Mouse (Mus musculus) hindbrain, postnatal 0 days (tissue): ENCODE measurements at regions not wholly inside any gene's neighbourhood (a gene's known extent, or its start where the extent isn't known, plus 50 kb on each side); places are given as distances from the start of the nearest gene placed in this dataset.

Source experiments
- ATAC-seq: fragments of 200-750 bp; cut with Nextera tagmentation; 2 replicates; pipeline ENCODE4 v1.8.0; 2017; ENCODE audit warnings: mild to moderate bottlenecking, moderate TSS enrichment, moderate library complexity
- DNase-seq: peaks from one replicate; pipeline ENCODE4 v3.0.0-alpha.2; 2015; ENCODE audit warnings: low spot score
- H3K27ac ChIP-seq: fragments of 300-500 bp; sonication (generic); 2 replicates; pipeline ENCODE4 v1.5.1; 2014; ENCODE audit warnings: mild to moderate bottlenecking
- H3K27me3 ChIP-seq: fragments of 300-500 bp; sonication (generic); 2 replicates; pipeline ENCODE4 v1.6.1; 2014; ENCODE audit warnings: low read length, mixed read lengths; ENCODE audit not compliant: insufficient read depth
- H3K36me3 ChIP-seq: fragments of 300-500 bp; sonication (generic); 2 replicates; pipeline ENCODE4 v1.6.1; 2014; ENCODE audit warnings: low read length, mixed read lengths; ENCODE audit not compliant: insufficient read depth
- H3K4me1 ChIP-seq: fragments of 300-500 bp; sonication (generic); 2 replicates; pipeline ENCODE4 v1.6.1; 2014; ENCODE audit warnings: antibody characterized with exemption, low read length, mixed read lengths; ENCODE audit not compliant: insufficient read depth
- H3K4me2 ChIP-seq: fragments of 300-500 bp; sonication (generic); 2 replicates; pipeline ENCODE4 v1.6.1; 2014; ENCODE audit warnings: low read depth, mild to moderate bottlenecking, low read length, moderate library complexity, mixed read lengths
- H3K4me3 ChIP-seq: fragments of 300-500 bp; sonication (generic); 2 replicates; pipeline ENCODE4 v1.5.1; 2014; ENCODE audit warnings: low read length
- H3K9ac ChIP-seq: fragments of 300-500 bp; sonication (generic); replicated peaks from 2 replicates; pipeline ENCODE4 v1.6.1; 2014; ENCODE audit warnings: mild to moderate bottlenecking, low read length, moderate library complexity, mixed read lengths
- H3K9me3 ChIP-seq: fragments of 300-500 bp; sonication (generic); 2 replicates; pipeline ENCODE4 v1.6.1; 2016; ENCODE audit warnings: low read length, mixed read lengths
- CTCF ChIP-seq: IDR thresholded peaks from 2 replicates; pipeline ENCODE4 v1.5.1; 2016; ENCODE audit warnings: antibody characterized with exemption, control low read depth, low read depth
- WGBS: fragments of 180-500 bp; shearing (Covaris S2); extraction: QIAGEN DNeasy Blood & Tissue Kit; methylation state at CpG from one replicate; pipeline ENCODE4 v1.1.7; 2014; 5-methylcytosine and 5-hydroxymethylcytosine counted together

GRCm38 (mm10) chr3:51111241-51111640, 113.0 kb upstream of the Noct start:
- no peak overlapping the region for H3K4me3 ChIP-seq

DNA sequence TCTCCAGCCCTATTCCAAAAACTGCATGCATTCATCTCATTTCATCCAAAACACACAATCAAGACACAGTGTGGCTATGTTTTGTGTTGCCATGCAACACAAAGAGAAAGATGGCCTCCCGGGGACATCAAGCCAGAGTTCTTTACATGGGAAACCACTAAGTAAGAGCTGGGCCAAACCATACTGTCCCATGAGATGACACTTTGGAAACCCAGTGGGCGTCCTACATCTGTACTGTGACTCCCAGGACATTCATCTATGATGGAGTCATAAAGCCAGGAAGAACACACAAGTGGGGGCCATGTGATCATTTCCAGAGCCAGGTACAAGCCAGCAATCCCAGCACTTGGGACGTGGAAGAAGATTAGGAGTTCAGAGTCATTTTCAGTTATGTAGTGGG, 111.9 kb upstream of the Noct start:
- no peak overlapping the region for H3K9ac ChIP-seq
- H3K4me3 ChIP-seq: no peak overlapping the region
- TF ChIP-seq CTCF: no peak
- H3K36me3 ChIP-seq: no peaks in the 10 kb centered on the region
- H3K27ac ChIP-seq: no peak overlapping the region
- ATAC-seq (0 out of 2 replicates have a peak, but pooled peaks have one; percentile 21), DNase-seq (no peak)
- WGBS: 74% methylated on average over 3 of the region's 3 CpGs
- H3K4me2 ChIP-seq: no peak overlapping the region
- no peaks in the 10 kb centered on the region for H3K9me3 ChIP-seq
- H3K27me3 ChIP-seq: no peaks in the 10 kb centered on the region
- H3K4me1 ChIP-seq: no peaks in the 10 kb centered on the region

More at GRCm38 (mm10) chr3:51111241-51111640, 113.0 kb upstream of the Noct start:
- Histone ChIP-seq H3K9me3 (no peaks in the 10 kb centered on the region), H3K27ac (no peak overlapping the region), H3K4me1 (no peaks in the 10 kb centered on the region), H3K9ac (no peak overlapping the region), H3K27me3 (no peaks in the 10 kb centered on the region), H3K4me2 (no peak overlapping the region), H3K36me3 (no peaks in the 10 kb centered on the region)
- no peak for DNase-seq
- no peak for TF ChIP-seq CTCF
- no peak for ATAC-seq
- 92% methylated on average over 11 of the region's 11 CpGs for WGBS

GRCm38 (mm10) chr3:51115921-51116320, 108.3 kb upstream of the Noct start:
- 60% methylated on average over 2 of the region's 2 CpGs for WGBS
- H3K4me2 ChIP-seq: no peak overlapping the region
- no peaks in the 10 kb centered on the region for H3K27me3 ChIP-seq
- no peaks in the 10 kb centered on the region for H3K4me1 ChIP-seq
- ATAC-seq (no peak), DNase-seq (no peak)
- H3K27ac ChIP-seq: no peak overlapping the region
- H3K36me3 ChIP-seq: no peaks in the 10 kb centered on the region
- H3K9ac ChIP-seq: no peak overlapping the region
- no peak for TF ChIP-seq CTCF
- no peak overlapping the region for H3K4me3 ChIP-seq
- no peaks in the 10 kb centered on the region for H3K9me3 ChIP-seq

- Histone ChIP-seq H3K36me3 (no peaks in the 10 kb centered on the region), H3K9me3 (no peaks in the 10 kb centered on the region), H3K4me2 (no peak overlapping the region), H3K4me3 (no peak overlapping the region), H3K4me1 (peaks cover 4% of the 10 kb centered on the region; the same call in 1 of the 2 replicates), H3K27me3 (no peaks in the 10 kb centered on the region), H3K27ac (no peak overlapping the region), H3K9ac (no peak overlapping the region)
- no peak for TF ChIP-seq CTCF
- no peak for ATAC-seq
- no peak for DNase-seq
- WGBS: 91% methylated on average over 7 of the region's 7 CpGs
Observed at GRCm38 (mm10) chr3:51118706-51119105, 105.5 kb upstream of the Noct start.

GRCm38 (mm10) chr3:51120522-51120921, 103.7 kb upstream of the Noct start:
- Histone ChIP-seq H3K27me3 (no peaks in the 10 kb centered on the region), H3K4me2 (no peak overlapping the region)
- peak; percentile 26 for DNase-seq

GRCm38 (mm10) chr3:51121703-51122540, 102.3 kb upstream of the Noct start:
- Histone ChIP-seq H3K4me2 (peak overlapping the region; percentile 35; the same call in 1 of the 2 replicates), H3K9me3 (no peaks in the 10 kb centered on the region), H3K9ac (peak overlapping the region; percentile 35; the same call in 1 of the 2 replicates), H3K4me3 (no peak overlapping the region), H3K27ac (no peak overlapping the region), H3K27me3 (no peaks in the 10 kb centered on the region), H3K4me1 (peaks cover 4% of the 10 kb centered on the region; the same call in 1 of the 2 replicates), H3K36me3 (no peaks in the 10 kb centered on the region)
- ATAC-seq (peak; percentile 80), DNase-seq (peak; percentile 94)
- WGBS: 22% methylated on average over 9 of the region's 9 CpGs
- TF ChIP-seq CTCF: peak; percentile 82

More at GRCm38 (mm10) chr3:51120522-51120921, 103.7 kb upstream of the Noct start:
- no peak; the same call in 1 of the 2 replicates for ATAC-seq
- H3K36me3 ChIP-seq: no peaks in the 10 kb centered on the region
- H3K4me3 ChIP-seq: no peak overlapping the region
- H3K9me3 ChIP-seq: no peaks in the 10 kb centered on the region
- peaks cover 4% of the 10 kb centered on the region; the same call in 1 of the 2 replicates for H3K4me1 ChIP-seq
- TF ChIP-seq CTCF: no peak
- no peak overlapping the region for H3K27ac ChIP-seq
- no peak overlapping the region for H3K9ac ChIP-seq
- WGBS: 75% methylated on average over 12 of the region's 12 CpGs

GRCm38 (mm10) chr3:51122541-51122935, 101.7 kb upstream of the Noct start:
- DNase-seq (no peak), ATAC-seq (no peak)
- Histone ChIP-seq H3K9me3 (no peaks in the 10 kb centered on the region), H3K27me3 (no peaks in the 10 kb centered on the region), H3K36me3 (no peaks in the 10 kb centered on the region), H3K9ac (no peak overlapping the region), H3K4me3 (no peak overlapping the region), H3K4me1 (peaks cover 4% of the 10 kb centered on the region; the same call in 1 of the 2 replicates), H3K27ac (no peak overlapping the region), H3K4me2 (no peak overlapping the region)
- 91% methylated on average over 1 of the region's 1 CpGs for WGBS
- TF ChIP-seq CTCF: no peak
